Mouse (Mus musculus) C3H10T1/2 (cell line): ENCODE results near the gene Zfp563. TPM values are rescaled to one million over a fixed set of nuclear protein-coding genes. Genes with fewer than 3 reads are reported as not detected.

ENCODE experiments used
- polyA plus RNA-seq, 2 experiments: library from polyadenylated mRNA; unstranded; fragments of >200 nt; fragmentation: generic; extraction: Trizol; gene quantifications; one replicate each; pipeline ENCODE4 v1.2.1; 2012; ENCODE audit warnings: missing spikeins in 2 of 2

The Zfp563 gene
- polyA plus RNA-seq, result 1 to 10 TPM in 1 of 2 experiments, under 1 TPM in 1; 0.08 to 1.9 TPM

GRCm38 (mm10) chr17:33089220-33089949 is at the start of gene Zfp563:
Zfp563 (plus strand) TSS chr17:33089310.

DNA sequence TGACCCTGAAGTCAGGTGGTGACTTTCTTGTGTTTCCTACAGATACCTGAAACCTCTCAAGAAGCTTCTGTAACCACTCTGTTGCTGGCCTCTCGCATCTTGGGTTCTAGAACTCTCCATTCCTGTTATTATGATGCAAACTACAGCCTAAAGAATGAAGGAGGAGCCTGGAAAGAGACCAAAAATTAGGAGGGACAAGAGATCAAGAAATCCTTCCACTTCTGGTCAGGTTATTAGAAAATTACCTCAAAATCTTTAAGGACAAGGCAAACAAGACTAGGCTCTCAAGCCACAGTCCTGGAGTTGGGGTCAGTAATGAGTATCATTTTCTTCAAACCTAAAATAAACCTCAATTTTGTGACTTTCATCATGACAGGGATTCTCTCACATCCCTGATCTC is 21.2 kb upstream of the Zfp563 start, which contains the start of gene 4921501E09Rik:
4921501E09Rik (minus strand) TSS at position 101 of the 400 bp plus-strand sequence.

DNA sequence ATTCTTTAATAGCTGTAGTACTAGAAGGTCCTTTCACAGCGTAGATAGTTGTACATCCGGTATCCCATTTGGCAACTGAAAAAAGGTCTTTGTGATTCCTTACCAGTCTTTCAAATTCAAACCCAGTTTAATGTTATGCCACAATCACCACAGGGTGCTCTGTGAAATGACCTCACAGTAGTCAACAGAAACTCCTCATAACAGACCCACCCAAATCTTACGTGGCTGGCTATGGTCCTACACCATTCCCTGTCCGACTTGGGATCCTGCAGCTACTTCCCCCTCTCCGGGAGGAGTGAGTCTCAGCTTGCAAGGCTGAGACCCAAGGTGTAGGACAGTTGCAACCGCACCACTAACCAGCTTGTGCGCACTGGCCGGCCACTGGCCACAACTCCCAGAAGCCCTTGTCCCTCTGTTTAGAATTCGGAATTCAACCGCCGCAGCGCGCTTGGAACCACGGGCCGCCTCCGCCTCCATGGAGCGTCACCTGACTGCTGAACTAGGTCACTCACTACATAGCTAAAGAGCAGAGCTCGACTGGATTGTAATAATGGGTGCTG is 50.2 kb downstream of the Zfp563 start, which contains the start of gene Morc2b:
Morc2b (minus strand) TSS at position 423 of the 560 bp plus-strand sequence.

Other genes with a start within 250 kb of the Zfp563 start
- gene Zfp870, start 197.7 kb upstream of the Zfp563 start, polyA plus RNA-seq, result 1 to 10 TPM in 1 of 2 experiments, under 1 TPM in 1; 0.12 to 2.0 TPM
- gene Cyp4f14, start 172.0 kb upstream of the Zfp563 start, polyA plus RNA-seq, result 1 to 10 TPM in 1 of 2 experiments, under 1 TPM in 1; 0.01 to 2.3 TPM
- gene Cyp4f13, start 141.9 kb upstream of the Zfp563 start, polyA plus RNA-seq, result 10 to 100 TPM in 1 of 2 experiments, 1 to 10 TPM in 1; 4.0 to 27.3 TPM
- gene Zfp472, start 123.5 kb upstream of the Zfp563 start, polyA plus RNA-seq, result 1 to 10 TPM in 1 of 2 experiments, under 1 TPM in 1; 0.11 to 1.1 TPM
- 1 to 10 TPM in 1 of 2 experiments, under 1 TPM in 1; 0.13 to 3.9 TPM for gene Zfp952, start 96.2 kb upstream of the Zfp563 start, polyA plus RNA-seq
- gene Zfp763, start 55.9 kb upstream of the Zfp563 start, polyA plus RNA-seq, result 1 to 10 TPM in 1 of 2 experiments, under 1 TPM in 1; 0.06 to 1.1 TPM
- gene 4921501E09Rik, start 21.3 kb upstream of the Zfp563 start, polyA plus RNA-seq, result not detected
- under 1 TPM in 1 of 2 experiments, not detected in 1; 0.08 TPM for gene Morc2b, start 50.4 kb downstream of the Zfp563 start, polyA plus RNA-seq
- not detected for gene Olfr55, start 79.1 kb downstream of the Zfp563 start, polyA plus RNA-seq
- not detected for gene Olfr239, start 102.0 kb downstream of the Zfp563 start, polyA plus RNA-seq
- gene Olfr1564, start 132.4 kb downstream of the Zfp563 start, polyA plus RNA-seq, result under 1 TPM in 1 of 2 experiments, not detected in 1; 0.01 TPM
- gene Zfp955a, start 165.8 kb downstream of the Zfp563 start, polyA plus RNA-seq, result 1 to 10 TPM in 1 of 2 experiments, under 1 TPM in 1; 0.07 to 2.1 TPM
- gene Olfr63, start 175.4 kb downstream of the Zfp563 start, polyA plus RNA-seq, result not detected
- gene Zfp955b, start 200.2 kb downstream of the Zfp563 start, polyA plus RNA-seq, result 1 to 10 TPM in 1 of 2 experiments, under 1 TPM in 1; 0.09 to 2.3 TPM